Mouse (Mus musculus): ENCODE data around the gene Tmem132c. TPM values are rescaled to one million over a fixed set of nuclear protein-coding genes. Genes with fewer than 3 reads are reported as not detected.

The Tmem132c gene
- total and polyA plus RNA-seq, 2 experiments: under 0.01 TPM; not detected in 1

- Histone ChIP-seq H3K9ac (ENCODE audit: low read depth, low read length) (no peak overlapping the region), H3K27me3 (ENCODE audit: control insufficient read depth, insufficient read depth, low read length) (no peaks in the 10 kb centered on the region), H3K27ac (replicated peaks; ENCODE audit: insufficient read depth, low read depth, low read length) (no peak overlapping the region), H3K79me2 (ENCODE audit: control insufficient read depth, insufficient read depth, low read length) (no peaks in the 10 kb centered on the region), H3K4me1 (ENCODE audit: control insufficient read depth, insufficient read depth, low read length) (no peaks in the 10 kb centered on the region), H3K4me3 (ENCODE audit: insufficient read depth, low read depth, low read length) (no peak overlapping the region), H3K36me3 (ENCODE audit: control insufficient read depth, insufficient read depth, low read length) (no peaks in the 10 kb centered on the region)
- DNase-seq (ENCODE audit: extremely low read depth, low read depth, low spot score): no peak
- WGBS: 71% methylated on average over 5 of the region's 5 CpGs
- no peak for TF ChIP-seq CTCF (IDR thresholded peaks at IDR 0.05; ENCODE audit: low read depth, low read length)
- no peak for TF ChIP-seq POLR2A (IDR thresholded peaks at IDR 0.05; ENCODE audit: extremely low read depth, insufficient read depth, low read length)
These were observed 20.5 kb downstream of the Tmem132c start for GRCm38 (mm10) chr5:127262136-127262535.

DNA sequence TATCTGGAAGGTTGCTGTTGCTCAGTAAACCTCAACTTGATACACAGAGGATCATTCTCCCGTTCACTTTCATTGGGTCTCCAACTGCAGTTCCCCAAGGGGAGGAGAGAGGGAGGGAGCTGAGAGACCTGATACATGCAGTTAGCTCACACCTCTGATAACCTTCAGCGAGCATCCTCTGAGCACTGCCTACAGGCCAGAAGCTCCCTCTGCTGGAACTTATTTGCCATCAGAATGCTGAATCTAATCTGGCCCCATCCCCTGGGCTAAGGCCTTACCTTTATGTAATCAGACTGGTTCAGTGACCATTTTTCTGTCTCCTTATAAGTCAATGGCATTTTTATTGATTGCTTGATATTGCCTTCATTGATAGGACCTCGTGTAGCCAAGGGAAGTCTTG lies 29.5 kb downstream of the Tmem132c start:
- H3K4me1 ChIP-seq (ENCODE audit: control insufficient read depth, insufficient read depth, low read length): no peaks in the 10 kb centered on the region
- H3K27me3 ChIP-seq (ENCODE audit: control insufficient read depth, insufficient read depth, low read length): no peaks in the 10 kb centered on the region
- H3K36me3 ChIP-seq (ENCODE audit: control insufficient read depth, insufficient read depth, low read length): no peaks in the 10 kb centered on the region
- H3K4me3 ChIP-seq (ENCODE audit: insufficient read depth, low read depth, low read length): no peak overlapping the region
- no peak for DNase-seq (ENCODE audit: extremely low read depth, low read depth, low spot score)
- no peaks in the 10 kb centered on the region for H3K79me2 ChIP-seq (ENCODE audit: control insufficient read depth, insufficient read depth, low read length)
- TF ChIP-seq POLR2A (IDR thresholded peaks at IDR 0.05; ENCODE audit: extremely low read depth, insufficient read depth, low read length) (no peak), CTCF (IDR thresholded peaks at IDR 0.05; ENCODE audit: low read depth, low read length) (no peak)
- WGBS: 31% methylated on average over 3 of the region's 3 CpGs
- no peak overlapping the region for H3K9ac ChIP-seq (ENCODE audit: low read depth, low read length)
- no peak overlapping the region for H3K27ac ChIP-seq (replicated peaks; ENCODE audit: insufficient read depth, low read depth, low read length)

- TF ChIP-seq POLR2A (IDR thresholded peaks at IDR 0.05; ENCODE audit: extremely low read depth, insufficient read depth, low read length) (no peak), CTCF (IDR thresholded peaks at IDR 0.05; ENCODE audit: low read depth, low read length) (no peak)
- 80% methylated on average over 9 of the region's 9 CpGs for WGBS
These were observed 37.9 kb downstream of the Tmem132c start for GRCm38 (mm10) chr5:127279462-127279861.

GRCm38 (mm10) chr5:127281186-127281585 lies 39.6 kb downstream of the Tmem132c start:
- TF ChIP-seq CTCF (IDR thresholded peaks at IDR 0.05; ENCODE audit: low read depth, low read length) (no peak), POLR2A (IDR thresholded peaks at IDR 0.05; ENCODE audit: extremely low read depth, insufficient read depth, low read length) (no peak)
- WGBS: 73% methylated on average over 4 of the region's 4 CpGs
- H3K79me2 ChIP-seq (ENCODE audit: control insufficient read depth, insufficient read depth, low read length): no peaks in the 10 kb centered on the region
- H3K4me3 ChIP-seq (ENCODE audit: insufficient read depth, low read depth, low read length): no peak overlapping the region
- H3K9ac ChIP-seq (ENCODE audit: low read depth, low read length): no peak overlapping the region
- H3K4me1 ChIP-seq (ENCODE audit: control insufficient read depth, insufficient read depth, low read length): no peaks in the 10 kb centered on the region
- DNase-seq (ENCODE audit: extremely low read depth, low read depth, low spot score): no peak
- H3K36me3 ChIP-seq (ENCODE audit: control insufficient read depth, insufficient read depth, low read length): no peaks in the 10 kb centered on the region
- H3K27me3 ChIP-seq (ENCODE audit: control insufficient read depth, insufficient read depth, low read length): no peaks in the 10 kb centered on the region
- no peak overlapping the region for H3K27ac ChIP-seq (replicated peaks; ENCODE audit: insufficient read depth, low read depth, low read length)

More at GRCm38 (mm10) chr5:127279462-127279861, 37.9 kb downstream of the Tmem132c start:
- Histone ChIP-seq H3K9ac (ENCODE audit: low read depth, low read length) (no peak overlapping the region), H3K27ac (replicated peaks; ENCODE audit: insufficient read depth, low read depth, low read length) (no peak overlapping the region), H3K36me3 (ENCODE audit: control insufficient read depth, insufficient read depth, low read length) (no peaks in the 10 kb centered on the region), H3K4me3 (ENCODE audit: insufficient read depth, low read depth, low read length) (no peak overlapping the region), H3K4me1 (ENCODE audit: control insufficient read depth, insufficient read depth, low read length) (no peaks in the 10 kb centered on the region), H3K79me2 (ENCODE audit: control insufficient read depth, insufficient read depth, low read length) (no peaks in the 10 kb centered on the region), H3K27me3 (ENCODE audit: control insufficient read depth, insufficient read depth, low read length) (no peaks in the 10 kb centered on the region)
- DNase-seq (ENCODE audit: extremely low read depth, low read depth, low spot score): no peak

DNA sequence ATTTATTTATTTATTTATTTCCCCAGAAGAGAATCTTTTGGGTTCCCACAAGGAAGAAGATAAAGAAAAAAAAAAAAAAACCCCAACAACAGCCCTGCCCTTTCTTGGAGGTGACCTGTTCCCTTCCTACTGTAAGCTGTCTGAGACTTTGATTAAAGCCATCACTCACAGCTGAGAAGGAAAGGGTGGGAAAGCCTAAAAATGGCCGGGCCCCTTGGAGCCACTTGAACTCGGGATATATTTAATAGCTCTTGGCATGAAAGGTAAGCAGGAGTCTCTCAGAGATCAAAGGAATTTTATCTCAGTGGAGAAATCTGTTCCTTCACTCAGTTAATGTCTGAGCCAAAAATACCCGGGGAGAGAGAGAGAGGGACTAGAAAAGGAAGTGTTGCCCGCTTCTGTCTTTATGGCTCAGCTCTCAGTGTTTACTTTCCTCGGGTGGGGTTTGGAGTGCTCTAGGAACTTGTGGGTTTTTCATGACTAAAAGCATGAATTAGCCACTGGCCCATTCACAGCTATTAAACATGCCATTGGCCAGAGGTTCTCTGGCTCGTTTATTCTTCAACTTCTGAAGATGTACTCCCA lies 41.0 kb downstream of the Tmem132c start:
- no peaks in the 10 kb centered on the region for H3K4me1 ChIP-seq (ENCODE audit: control insufficient read depth, insufficient read depth, low read length)
- TF ChIP-seq POLR2A (IDR thresholded peaks at IDR 0.05; ENCODE audit: extremely low read depth, insufficient read depth, low read length): no peak
- 35% methylated on average over 6 of the region's 6 CpGs for WGBS
- no peak overlapping the region for H3K27ac ChIP-seq (replicated peaks; ENCODE audit: insufficient read depth, low read depth, low read length)
- H3K27me3 ChIP-seq (ENCODE audit: control insufficient read depth, insufficient read depth, low read length): no peaks in the 10 kb centered on the region
- H3K4me3 ChIP-seq (ENCODE audit: insufficient read depth, low read depth, low read length): no peak overlapping the region
- no peak overlapping the region for H3K9ac ChIP-seq (ENCODE audit: low read depth, low read length)
- no peaks in the 10 kb centered on the region for H3K79me2 ChIP-seq (ENCODE audit: control insufficient read depth, insufficient read depth, low read length)
- H3K36me3 ChIP-seq (ENCODE audit: control insufficient read depth, insufficient read depth, low read length): no peaks in the 10 kb centered on the region
- no peak for DNase-seq (ENCODE audit: extremely low read depth, low read depth, low spot score)

- Histone ChIP-seq H3K36me3 (ENCODE audit: control insufficient read depth, insufficient read depth, low read length) (no peaks in the 10 kb centered on the region), H3K27ac (replicated peaks; ENCODE audit: insufficient read depth, low read depth, low read length) (no peak overlapping the region)
- WGBS: 70% methylated on average over 5 of the region's 5 CpGs
These were observed 45.3 kb downstream of the Tmem132c start for GRCm38 (mm10) chr5:127286886-127287285.

More at GRCm38 (mm10) chr5:127286886-127287285, 45.3 kb downstream of the Tmem132c start:
- Histone ChIP-seq H3K4me1 (ENCODE audit: control insufficient read depth, insufficient read depth, low read length) (no peaks in the 10 kb centered on the region), H3K4me3 (ENCODE audit: insufficient read depth, low read depth, low read length) (no peak overlapping the region), H3K27me3 (ENCODE audit: control insufficient read depth, insufficient read depth, low read length) (no peaks in the 10 kb centered on the region), H3K9ac (ENCODE audit: low read depth, low read length) (no peak overlapping the region), H3K79me2 (ENCODE audit: control insufficient read depth, insufficient read depth, low read length) (no peaks in the 10 kb centered on the region)
- TF ChIP-seq CTCF (IDR thresholded peaks at IDR 0.05; ENCODE audit: low read depth, low read length) (no peak), POLR2A (IDR thresholded peaks at IDR 0.05; ENCODE audit: extremely low read depth, insufficient read depth, low read length) (no peak)
- DNase-seq (ENCODE audit: extremely low read depth, low read depth, low spot score): no peak
